Mouse (Mus musculus) ES-CJ7 (cell line): ENCODE measurements around the gene Gm21969.

Experiments
- DNase-seq: peaks from one replicate; pipeline ENCODE4 v3.0.0; 2011; ENCODE audit warnings: low read depth, low spot score

Gene Gm21969

GRCm38 (mm10) chr4:139602357-139603244 is at the start of gene Gm21969:
Gene Gm21969, plus strand, starts transcription at chr4:139603186.
- DNase-seq: peak; percentile 70

GRCm38 (mm10) chr4:139555235-139555634 is 47.8 kb upstream of the Gm21969 start:
- no peak for DNase-seq

GRCm38 (mm10) chr4:139555951-139556350 is 47.0 kb upstream of the Gm21969 start:
- peak; percentile 81 for DNase-seq

- DNase-seq: no peak
Measured at GRCm38 (mm10) chr4:139568361-139568760, 34.6 kb upstream of the Gm21969 start.

GRCm38 (mm10) chr4:139570756-139571155 is 32.2 kb upstream of the Gm21969 start:
- DNase-seq: no peak

GRCm38 (mm10) chr4:139572928-139573512 is 30.0 kb upstream of the Gm21969 start:
- no peak for DNase-seq

- peak; percentile 100 for DNase-seq
Measured at GRCm38 (mm10) chr4:139574156-139574798, 28.7 kb upstream of the Gm21969 start.

GRCm38 (mm10) chr4:139574799-139575672 is 27.9 kb upstream of the Gm21969 start:
- DNase-seq: no peak

- DNase-seq: no peak
Measured at GRCm38 (mm10) chr4:139575673-139576003, 27.3 kb upstream of the Gm21969 start.

GRCm38 (mm10) chr4:139576251-139576880 is 26.6 kb upstream of the Gm21969 start:
- no peak for DNase-seq

- DNase-seq: no peak
Measured at GRCm38 (mm10) chr4:139577006-139577405, 26.0 kb upstream of the Gm21969 start.

GRCm38 (mm10) chr4:139578389-139578788 is 24.6 kb upstream of the Gm21969 start:
- no peak for DNase-seq

- DNase-seq: no peak
Measured at GRCm38 (mm10) chr4:139579003-139579402, 24.0 kb upstream of the Gm21969 start.

- no peak for DNase-seq
Measured at GRCm38 (mm10) chr4:139579466-139579865, 23.5 kb upstream of the Gm21969 start.

- no peak for DNase-seq
Measured at GRCm38 (mm10) chr4:139580663-139581336, 22.2 kb upstream of the Gm21969 start.

GRCm38 (mm10) chr4:139581427-139582051 is 21.4 kb upstream of the Gm21969 start:
- DNase-seq: no peak

- no peak for DNase-seq
Measured at GRCm38 (mm10) chr4:139582346-139582745, 20.6 kb upstream of the Gm21969 start.

- DNase-seq: no peak
Measured at GRCm38 (mm10) chr4:139582903-139583302, 20.1 kb upstream of the Gm21969 start.

- no peak for DNase-seq
Measured at GRCm38 (mm10) chr4:139583629-139584245, 19.2 kb upstream of the Gm21969 start.

- no peak for DNase-seq
Measured at GRCm38 (mm10) chr4:139584704-139585103, 18.3 kb upstream of the Gm21969 start.
